In the genomic region with DNA sequence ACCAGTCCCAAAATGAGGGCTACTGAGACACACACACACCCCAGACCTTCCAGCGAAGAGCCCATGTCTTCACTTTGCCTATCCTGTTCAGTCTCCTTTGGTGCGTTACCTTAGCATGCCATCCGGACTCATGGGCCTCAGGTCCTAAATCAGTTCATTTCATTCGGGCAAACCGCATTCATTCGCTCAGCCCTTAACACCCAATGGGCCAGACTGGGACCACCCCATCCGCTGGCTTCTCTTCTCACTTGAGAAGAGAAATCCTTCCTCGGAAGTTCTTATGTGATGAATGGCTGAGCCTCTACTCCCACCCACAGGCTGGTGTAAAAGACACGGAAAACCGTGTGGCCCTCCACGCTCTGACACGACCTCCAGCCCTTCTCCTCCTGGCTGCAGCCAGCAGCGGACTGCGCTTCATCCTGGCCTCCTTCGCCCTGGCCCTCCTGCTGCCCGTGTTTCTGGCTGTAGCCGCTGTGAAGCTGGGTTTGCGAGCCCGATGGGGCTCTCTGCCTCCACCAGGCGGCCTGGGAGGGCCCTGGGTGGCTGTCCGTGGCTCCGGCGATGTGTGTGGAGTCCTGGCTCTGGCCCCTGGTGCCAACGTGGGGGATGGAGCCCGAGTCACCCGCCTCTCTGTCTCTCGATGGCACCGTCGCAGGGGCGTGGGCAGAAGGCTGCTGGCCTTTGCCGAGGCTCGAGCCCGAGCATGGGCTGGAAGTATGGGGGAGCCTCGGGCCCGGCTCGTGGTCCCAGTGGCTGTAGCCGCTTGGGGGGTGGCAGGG, we compare ENCODE assay signal across 9 mouse cellular contexts. TPM values are rescaled to one million over a fixed set of nuclear protein-coding genes. Genes with fewer than 3 reads are reported as not detected.
DNase-seq lines count a peak whose midpoint lies in the region.
"Had no signal": no experiment of that assay in that cellular context is flagged by ENCODE, and none has a peak within 500 bp of the region (broad histone marks: within the 10 kb centered on the region; RNA-seq: fewer than 3 reads in every experiment).

No protein-coding gene starts in this region.

- intact Hi-C loops in heart, postnatal 10 days (cut with DNase I): no loop called here

- peak overlapping the region; percentile 92 for H3K27ac ChIP-seq in forebrain, embryonic 10.5 days

- peaks cover 81% of the 10 kb centered on the region for H3K4me1 ChIP-seq in forebrain, embryonic 10.5 days

- H3K4me3 ChIP-seq in forebrain, embryonic 10.5 days: peak overlapping the region; percentile 53

- peaks cover 30% of the 10 kb centered on the region for H3K36me3 ChIP-seq in forebrain, embryonic 10.5 days (replicated peaks)

- peak; percentile 72 to 83 for DNase-seq in adrenal gland, adult (ENCODE audit: inconsistent age in 2 of 2, low spot score in 1 of 2)
- no peak for DNase-seq in adrenal gland, adult 8-10 months
- peak; percentile 79 for DNase-seq in brain, adult 2 months (ENCODE audit: low read depth, low spot score)
- DNase-seq in forebrain, embryonic 10.5 days (ENCODE audit: extremely low spot score, low spot score): peak; percentile 64
- peak; percentile 61 to 72 for DNase-seq in heart, postnatal 10 days
- peak; percentile 65 to 75 for DNase-seq in layer of hippocampus, postnatal 10 days (ENCODE audit: low spot score in 2 of 2)
- peak; percentile 50 for DNase-seq in lung, postnatal 36 days
- DNase-seq in right cerebral cortex, postnatal 25 days: peak; percentile 70

- H3K27me3 ChIP-seq in forebrain, embryonic 10.5 days (ENCODE audit: poor library complexity, severe bottlenecking): no peaks in the 10 kb centered on the region

- 4% methylated on average over 37 of the region's 37 CpGs for WGBS in forebrain, embryonic 10.5 days

- peaks cover 4% of the 10 kb centered on the region; the same call in 1 of the 2 replicates for H3K9me3 ChIP-seq in forebrain, embryonic 10.5 days

RNA-seq across cellular contexts. Expression of a gene that starts 1.8 kb away (rescaled TPM):
- total RNA-seq in adrenal gland, adult 8-10 months (2022): 1 to 10 TPM; 1.7 to 4.5 (median 2.2) TPM
- polyA plus RNA-seq in forebrain, embryonic 10.5 days (2016; fragmentation: Nextera tagmentation; extraction: Ambion mirVana): 1.2 and 1.3 TPM in 2 replicates
- 10 to 100 TPM; 12.5 TPM for total RNA-seq in heart, postnatal 10 days (2021)
- total RNA-seq in layer of hippocampus, postnatal 10 days (2021): 1 to 10 TPM; 2.9 to 3.0 TPM

RNA-seq across cellular contexts. Expression of a gene that starts 1.9 kb away (rescaled TPM):
- total RNA-seq in adrenal gland, adult 8-10 months (2022): 10 to 100 TPM in 2 of 4 experiments, 1 to 10 TPM in 2; 8.5 to 13.3 (median 10.4) TPM
- polyA plus RNA-seq in forebrain, embryonic 10.5 days (2016; fragmentation: Nextera tagmentation; extraction: Ambion mirVana): 8.1 and 8.3 TPM in 2 replicates
- total RNA-seq in heart, postnatal 10 days (2021): 1 to 10 TPM; 4.9 to 5.2 TPM
- 10 to 100 TPM; 57.9 to 67.4 TPM for total RNA-seq in layer of hippocampus, postnatal 10 days (2021)

RNA-seq across cellular contexts. Expression of a gene that starts 8.8 kb away (rescaled TPM):
- total RNA-seq in adrenal gland, adult 8-10 months (2022): 10 to 100 TPM; 14.4 to 20.6 (median 16.2) TPM
- 4.1 and 4.2 TPM in 2 replicates for polyA plus RNA-seq in forebrain, embryonic 10.5 days (2016; fragmentation: Nextera tagmentation; extraction: Ambion mirVana)
- total RNA-seq in heart, postnatal 10 days (2021): 10 to 100 TPM; 11.8 to 13.8 TPM
- total RNA-seq in layer of hippocampus, postnatal 10 days (2021): 10 to 100 TPM; 14.3 TPM

RNA-seq across cellular contexts. Expression of a gene that starts 17.5 kb away (rescaled TPM):
- total RNA-seq in adrenal gland, adult 8-10 months (2022): under 1 TPM in 1 of 4 experiments, not detected in 3; 0.26 TPM
- polyA plus RNA-seq in forebrain, embryonic 10.5 days (2016; fragmentation: Nextera tagmentation; extraction: Ambion mirVana): 0.12 and 0.22 TPM in 2 replicates
- not detected for total RNA-seq in heart, postnatal 10 days (2021)
- total RNA-seq in layer of hippocampus, postnatal 10 days (2021): under 1 TPM in 1 of 2 experiments, not detected in 1; 0.45 TPM
- polyA plus RNA-seq: gonadal fat pad, adult 2 months had no signal

RNA-seq across cellular contexts. Expression of a gene that starts 40.4 kb away (rescaled TPM):
- 1 to 10 TPM in 2 of 4 experiments, under 1 TPM in 1, not detected in 1; 0.45 to 2.1 (median 1.8) TPM for total RNA-seq in adrenal gland, adult 8-10 months (2022)
- 0.11 TPM in 1 of 2 replicates, not detected in the other for polyA plus RNA-seq in forebrain, embryonic 10.5 days (2016; fragmentation: Nextera tagmentation; extraction: Ambion mirVana)
- 1 to 10 TPM; 7.2 to 9.0 TPM for total RNA-seq in heart, postnatal 10 days (2021)
- total RNA-seq in layer of hippocampus, postnatal 10 days (2021): not detected

Comparison
In these comparisons a context has a peak if more than half of its experiments do, and no peak if none do; other contexts are left out.
1. RNA of a gene that starts 1.9 kb away (total RNA-seq): 57.9 to 67.4 TPM in layer of hippocampus, postnatal 10 days; 8.5 to 13.3 TPM in adrenal gland, adult 8-10 months and 4.9 to 5.2 TPM in heart, postnatal 10 days; every median in the first group is over 4 times any median in the second.